Mouse (Mus musculus): Measurements from ENCODE around the gene Nudt2. TPM values are rescaled to one million over a fixed set of nuclear protein-coding genes. Genes with fewer than 3 reads are reported as not detected.

Gene Nudt2
- total and polyA plus RNA-seq, 3 experiments, result 21.7 to 40.2 (median 27.9) TPM

GRCm38 (mm10) chr4:41471384-41471689 lies 6.4 kb downstream of the Nudt2 start:
- Histone ChIP-seq H3K4me3 (replicated peaks in 1 of 3; ENCODE audit: low read depth in 2 of 3, low read length in 2 of 3, poor library complexity in 1 of 3) (no peak overlapping the region), H3K4me1 (ENCODE audit: control insufficient read depth in 1 of 2, insufficient read depth in 2 of 2) (peaks cover 0 to 4% of the 10 kb centered on the region in 2 experiments; a peak in 1 of 4 replicates), H3K9ac (ENCODE audit: insufficient read depth, low read depth) (no peak overlapping the region), H3K4me2 (ENCODE audit: insufficient read depth, low read depth, poor library complexity, severe bottlenecking) (no peak overlapping the region), H3K27me3 (replicated peaks) (no peaks in the 10 kb centered on the region), H3K79me2 (replicated peaks; ENCODE audit: control insufficient read depth, extremely low read depth, insufficient read depth, poor library complexity, severe bottlenecking) (no peaks in the 10 kb centered on the region), H3K9me3 (replicated peaks; ENCODE audit: low read length) (no peaks in the 10 kb centered on the region), H3K27ac (ENCODE audit: insufficient read depth, low read depth) (no peak overlapping the region), H3K36me3 (replicated peaks in 1 of 2; ENCODE audit: control insufficient read depth in 1 of 2, insufficient read depth in 1 of 2, low read length in 1 of 2) (peaks cover 0 to 2% of the 10 kb centered on the region in 2 experiments)
- in situ Hi-C loops (cut with MboI; ENCODE audit: low pct_ligation_motif_present, low pct_unique_long_range_greater_than_20kb, low sequenced_read_pairs), result no loop called here
- no peak for TF ChIP-seq MAZ (IDR thresholded peaks at IDR 0.05; ENCODE audit: low read depth, low read length)
- TF ChIP-seq USF1 (IDR thresholded peaks at IDR 0.05; ENCODE audit: low read depth, low read length), result no peak
- no peak for DNase-seq (ENCODE audit: extremely low read depth)
- dilution Hi-C loops (cut with MboI; ENCODE audit: extremely low pct_ligation_motif_present, extremely low pct_unique_long_range_greater_than_20kb, low sequenced_read_pairs), result no loop called here

DNA sequence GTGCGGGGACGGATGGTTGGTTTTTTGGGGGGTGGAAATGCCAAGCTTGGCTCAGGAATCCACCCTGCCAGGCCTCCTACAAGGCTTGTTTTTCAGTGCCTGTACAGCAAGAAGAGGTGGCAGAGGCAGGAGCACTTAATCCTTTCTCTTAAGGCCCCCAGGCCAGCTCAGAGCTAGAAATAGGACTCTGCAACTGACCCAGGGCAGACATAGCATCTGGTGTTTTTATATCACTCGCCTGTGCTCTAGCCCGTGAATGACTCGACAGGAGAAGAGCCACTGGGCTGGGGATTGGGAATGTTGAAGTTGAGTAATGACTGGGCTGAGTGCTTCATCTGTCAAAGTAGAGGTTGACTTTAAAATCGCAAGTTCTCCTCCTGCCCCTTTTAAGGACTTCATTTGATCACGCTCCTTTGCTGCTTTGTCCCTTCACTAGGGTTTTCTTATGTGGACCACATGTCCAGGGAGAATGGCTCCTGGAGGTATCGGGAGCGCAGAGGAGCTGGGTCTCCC lies 12.8 kb downstream of the Nudt2 start:
- Histone ChIP-seq H3K27me3 (replicated peaks) (no peaks in the 10 kb centered on the region), H3K36me3 (replicated peaks in 1 of 2; ENCODE audit: control insufficient read depth in 1 of 2, insufficient read depth in 1 of 2, low read length in 1 of 2) (peaks cover 8 to 41% of the 10 kb centered on the region in 2 experiments), H3K9ac (ENCODE audit: insufficient read depth, low read depth) (no peak overlapping the region), H3K27ac (ENCODE audit: insufficient read depth, low read depth) (no peak overlapping the region), H3K79me2 (replicated peaks; ENCODE audit: control insufficient read depth, extremely low read depth, insufficient read depth, poor library complexity, severe bottlenecking) (no peaks in the 10 kb centered on the region), H3K4me3 (replicated peaks in 1 of 3; ENCODE audit: low read depth in 2 of 3, low read length in 2 of 3, poor library complexity in 1 of 3) (no peak overlapping the region), H3K9me3 (replicated peaks; ENCODE audit: low read length) (no peaks in the 10 kb centered on the region), H3K4me2 (ENCODE audit: insufficient read depth, low read depth, poor library complexity, severe bottlenecking) (no peak overlapping the region), H3K4me1 (ENCODE audit: control insufficient read depth in 1 of 2, insufficient read depth in 2 of 2) (no peaks in the 10 kb centered on the region)
- in situ Hi-C loops (cut with MboI; ENCODE audit: low pct_ligation_motif_present, low pct_unique_long_range_greater_than_20kb, low sequenced_read_pairs), result no loop called here
- no peak for DNase-seq (ENCODE audit: extremely low read depth)
- dilution Hi-C loops (cut with MboI; ENCODE audit: extremely low pct_ligation_motif_present, extremely low pct_unique_long_range_greater_than_20kb, low sequenced_read_pairs), result no loop called here
- TF ChIP-seq EP300 (IDR thresholded peaks at IDR 0.05; ENCODE audit: low read length) (no peak), NELFE (IDR thresholded peaks at IDR 0.05; ENCODE audit: low read depth, low read length) (no peak), ZNF384 (IDR thresholded peaks at IDR 0.05; ENCODE audit: low read depth, low read length) (no peak), UBTF (IDR thresholded peaks at IDR 0.05; ENCODE audit: low read depth, low read length) (no peak), SIN3A (IDR thresholded peaks at IDR 0.05; ENCODE audit: low read length) (no peak), RCOR1 (conservative IDR thresholded peaks at IDR 0.05; ENCODE audit: low read depth, low read length) (no peak), TCF12 (IDR thresholded peaks at IDR 0.05; ENCODE audit: low read depth, low read length) (no peak), MAFK (IDR thresholded peaks at IDR 0.05; ENCODE audit: insufficient replicate concordance, low read length) (no peak), JUN (IDR thresholded peaks at IDR 0.05; ENCODE audit: insufficient read depth, low read depth, low read length) (no peak), POLR2A (IDR thresholded peaks at IDR 0.05; ENCODE audit: low read depth, low read length) (no peak)

- H3K4me2 ChIP-seq (ENCODE audit: insufficient read depth, low read depth, poor library complexity, severe bottlenecking), result no peak overlapping the region
- H3K79me2 ChIP-seq (replicated peaks; ENCODE audit: control insufficient read depth, extremely low read depth, insufficient read depth, poor library complexity, severe bottlenecking), result no peaks in the 10 kb centered on the region
- in situ Hi-C loops (cut with MboI; ENCODE audit: low pct_ligation_motif_present, low pct_unique_long_range_greater_than_20kb, low sequenced_read_pairs), result no loop called here
- DNase-seq (ENCODE audit: extremely low read depth), result no peak
- no peak overlapping the region for H3K4me3 ChIP-seq (replicated peaks in 1 of 3; ENCODE audit: low read depth in 2 of 3, low read length in 2 of 3, poor library complexity in 1 of 3)
- TF ChIP-seq SIN3A (IDR thresholded peaks at IDR 0.05; ENCODE audit: low read length) (no peak), CTCF (conservative IDR thresholded peaks at IDR 0.05 in 1 of 2, IDR thresholded peaks at IDR 0.05 in 1 of 2; ENCODE audit: low read depth in 2 of 2, low read length in 2 of 2) (peak in 1 of 2 experiments; percentile 38; a peak in 1 of 4 replicates)
- peaks cover 8 to 43% of the 10 kb centered on the region in 2 experiments for H3K36me3 ChIP-seq (replicated peaks in 1 of 2; ENCODE audit: control insufficient read depth in 1 of 2, insufficient read depth in 1 of 2, low read length in 1 of 2)
- dilution Hi-C loops (cut with MboI; ENCODE audit: extremely low pct_ligation_motif_present, extremely low pct_unique_long_range_greater_than_20kb, low sequenced_read_pairs), result no loop called here
- H3K4me1 ChIP-seq (ENCODE audit: control insufficient read depth in 1 of 2, insufficient read depth in 2 of 2), result no peaks in the 10 kb centered on the region
- no peak overlapping the region for H3K27ac ChIP-seq (ENCODE audit: insufficient read depth, low read depth)
- H3K9ac ChIP-seq (ENCODE audit: insufficient read depth, low read depth), result no peak overlapping the region
- H3K27me3 ChIP-seq (replicated peaks), result no peaks in the 10 kb centered on the region
- H3K9me3 ChIP-seq (replicated peaks; ENCODE audit: low read length), result no peaks in the 10 kb centered on the region
Measured at GRCm38 (mm10) chr4:41478751-41479455, 14.0 kb downstream of the Nudt2 start.
